Mouse (Mus musculus) heart, embryonic 15.5 days (tissue): ENCODE data around the gene Rab29. TPM values are rescaled to one million over a fixed set of nuclear protein-coding genes. Genes with fewer than 3 reads are reported as not detected.

ENCODE experiments used
- ATAC-seq: fragments of 200-750 bp; cut with Nextera tagmentation; replicated peaks from 2 replicates; pipeline ENCODE4 v1.8.0; 2017; ENCODE audit warnings: low read depth, moderate TSS enrichment; ENCODE audit not compliant: insufficient number of reproducible peaks, insufficient read depth, low FRiP score
- H3K27ac ChIP-seq: fragments of 300-500 bp; sonication (generic); 2 replicates; pipeline ENCODE4 v1.5.1; 2015; ENCODE audit warnings: mild to moderate bottlenecking, inconsistent platforms
- H3K27me3 ChIP-seq: fragments of 300-500 bp; sonication (generic); 2 replicates; pipeline ENCODE4 v1.6.1; 2015; ENCODE audit warnings: inconsistent platforms
- H3K36me3 ChIP-seq: fragments of 300-500 bp; sonication (generic); 2 replicates; pipeline ENCODE4 v1.6.1; 2015; ENCODE audit warnings: mild to moderate bottlenecking, inconsistent platforms
- H3K4me1 ChIP-seq: fragments of 300-500 bp; sonication (generic); replicated peaks from 2 replicates; pipeline ENCODE4 v1.6.1; 2015; ENCODE audit warnings: inconsistent platforms
- H3K4me2 ChIP-seq: fragments of 300-500 bp; sonication (generic); 2 replicates; pipeline ENCODE4 v1.6.1; 2015; ENCODE audit warnings: inconsistent platforms, mild to moderate bottlenecking, moderate library complexity
- H3K4me3 ChIP-seq: fragments of 300-500 bp; sonication (generic); 2 replicates; pipeline ENCODE4 v1.5.1; 2015; ENCODE audit warnings: mild to moderate bottlenecking, inconsistent platforms
- H3K9ac ChIP-seq: fragments of 300-500 bp; sonication (generic); 2 replicates; pipeline ENCODE4 v1.6.1; 2015; ENCODE audit warnings: mild to moderate bottlenecking, inconsistent platforms
- H3K9me3 ChIP-seq: fragments of 300-500 bp; sonication (generic); replicated peaks from 2 replicates; pipeline ENCODE4 v1.6.1; 2016; ENCODE audit warnings: inconsistent platforms
- WGBS: fragments of 180-500 bp; shearing (Covaris S2); methylation state at CpG from one replicate; pipeline ENCODE4 v1.1.7; 2015; ENCODE audit warnings: mixed read lengths; 5-methylcytosine and 5-hydroxymethylcytosine counted together
- polyA plus RNA-seq: library from polyadenylated mRNA; unstranded; fragments of >200 nt; fragmentation: Nextera tagmentation; extraction: Ambion mirVana; gene quantifications from 2 replicates; pipeline ENCODE4 v1.2.1, GENCODE M21; 2015

The Rab29 gene
- polyA plus RNA-seq, 1 experiment from 2014 or later = 17.3 TPM

GRCm38 (mm10) chr1:131866304-131866999 lies 572 bp upstream of the Rab29 start:
- peak overlapping the region; percentile 75 for H3K4me3 ChIP-seq
- WGBS = 69% methylated on average over 6 of the region's 6 CpGs
- no peak overlapping the region; the same call in 1 of the 2 replicates for H3K4me2 ChIP-seq
- no peaks in the 10 kb centered on the region for H3K36me3 ChIP-seq
- H3K27ac ChIP-seq = no peak overlapping the region
- H3K9me3 ChIP-seq = no peaks in the 10 kb centered on the region
- no peaks in the 10 kb centered on the region for H3K27me3 ChIP-seq
- no peak overlapping the region for H3K9ac ChIP-seq
- peaks cover 8% of the 10 kb centered on the region for H3K4me1 ChIP-seq
- ATAC-seq = no peak

- WGBS = 25% methylated on average over 10 of the region's 10 CpGs
- peaks cover 5% of the 10 kb centered on the region; the same call in 1 of the 2 replicates for H3K36me3 ChIP-seq
- peak overlapping the region; percentile 75 for H3K4me3 ChIP-seq
- H3K27ac ChIP-seq = no peak overlapping the region
- H3K9ac ChIP-seq = peak overlapping the region; percentile 66
- peaks cover 8% of the 10 kb centered on the region for H3K4me1 ChIP-seq
- no peak; the same call in 1 of the 2 replicates for ATAC-seq
- H3K4me2 ChIP-seq = peak overlapping the region; percentile 91
- no peaks in the 10 kb centered on the region for H3K27me3 ChIP-seq
- no peaks in the 10 kb centered on the region for H3K9me3 ChIP-seq
These were observed 894 bp downstream of the Rab29 start for GRCm38 (mm10) chr1:131867946-131868290.

DNA sequence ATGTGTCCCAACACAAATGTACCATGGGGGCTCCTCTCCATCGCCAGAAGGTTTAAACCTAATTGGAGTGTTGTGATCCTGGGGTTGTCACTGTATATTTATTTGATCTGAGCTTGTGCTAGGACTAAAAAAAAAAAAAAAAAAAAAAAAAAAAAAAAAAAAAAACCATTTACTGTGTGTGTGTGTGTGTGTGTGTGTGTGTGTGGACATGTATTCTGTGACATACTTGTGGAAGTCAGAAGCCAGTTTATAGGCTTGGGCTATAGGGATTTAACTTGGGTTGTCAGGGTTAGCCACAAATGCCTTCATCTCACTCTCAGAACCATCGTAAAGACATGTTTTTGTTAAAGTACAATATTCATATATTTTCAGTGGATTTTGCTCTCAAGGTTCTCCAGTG lies 2.5 kb downstream of the Rab29 start:
- Histone ChIP-seq H3K9me3 (no peaks in the 10 kb centered on the region), H3K4me3 (no peak overlapping the region), H3K9ac (no peak overlapping the region), H3K4me2 (no peak overlapping the region), H3K36me3 (peaks cover 5% of the 10 kb centered on the region; the same call in 1 of the 2 replicates), H3K27me3 (no peaks in the 10 kb centered on the region), H3K27ac (no peak overlapping the region), H3K4me1 (peaks cover 8% of the 10 kb centered on the region)
- 84% methylated on average over 2 of the region's 2 CpGs for WGBS
- no peak for ATAC-seq

GRCm38 (mm10) chr1:131872856-131873255 lies 5.8 kb downstream of the Rab29 start:
- Histone ChIP-seq H3K4me2 (no peak overlapping the region), H3K27me3 (no peaks in the 10 kb centered on the region), H3K4me1 (peaks cover 4% of the 10 kb centered on the region), H3K9ac (no peak overlapping the region), H3K36me3 (peaks cover 5% of the 10 kb centered on the region; the same call in 1 of the 2 replicates), H3K9me3 (no peaks in the 10 kb centered on the region), H3K4me3 (no peak overlapping the region), H3K27ac (no peak overlapping the region)
- 58% methylated on average over 1 of the region's 1 CpGs for WGBS
- no peak for ATAC-seq

DNA sequence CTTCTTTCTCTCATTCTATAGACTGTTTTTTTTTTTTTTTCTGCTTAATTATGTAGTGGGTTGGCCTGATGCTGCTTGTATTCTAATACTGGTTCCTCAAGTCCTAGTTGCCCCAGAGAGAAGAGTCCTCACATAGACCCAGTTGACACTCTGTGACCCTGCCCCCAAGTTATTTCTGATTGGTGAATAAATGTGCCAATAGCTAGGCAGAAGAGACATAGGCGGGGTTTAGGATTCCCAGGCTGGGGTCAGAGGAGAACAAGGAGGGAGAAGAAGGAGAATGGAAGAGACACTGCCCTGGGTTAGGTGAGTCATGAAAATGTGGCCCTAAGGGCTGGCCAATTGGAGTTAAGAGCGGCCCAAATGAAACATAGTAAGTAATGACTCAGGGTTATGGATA lies 12.8 kb downstream of the Rab29 start:
- no peak for ATAC-seq
- Histone ChIP-seq H3K4me1 (no peaks in the 10 kb centered on the region), H3K27ac (no peak overlapping the region), H3K36me3 (no peaks in the 10 kb centered on the region), H3K9me3 (no peaks in the 10 kb centered on the region), H3K4me2 (no peak overlapping the region), H3K9ac (no peak overlapping the region), H3K27me3 (no peaks in the 10 kb centered on the region), H3K4me3 (no peak overlapping the region)
- WGBS = 66% methylated on average over 2 of the region's 2 CpGs

GRCm38 (mm10) chr1:131882787-131883186 lies 15.8 kb downstream of the Rab29 start:
- ATAC-seq = no peak
- WGBS = 54% methylated on average over 2 of the region's 2 CpGs
- Histone ChIP-seq H3K4me3 (no peak overlapping the region), H3K4me2 (no peak overlapping the region), H3K9me3 (no peaks in the 10 kb centered on the region), H3K36me3 (no peaks in the 10 kb centered on the region), H3K27me3 (no peaks in the 10 kb centered on the region), H3K4me1 (no peaks in the 10 kb centered on the region), H3K27ac (no peak overlapping the region), H3K9ac (no peak overlapping the region)

DNA sequence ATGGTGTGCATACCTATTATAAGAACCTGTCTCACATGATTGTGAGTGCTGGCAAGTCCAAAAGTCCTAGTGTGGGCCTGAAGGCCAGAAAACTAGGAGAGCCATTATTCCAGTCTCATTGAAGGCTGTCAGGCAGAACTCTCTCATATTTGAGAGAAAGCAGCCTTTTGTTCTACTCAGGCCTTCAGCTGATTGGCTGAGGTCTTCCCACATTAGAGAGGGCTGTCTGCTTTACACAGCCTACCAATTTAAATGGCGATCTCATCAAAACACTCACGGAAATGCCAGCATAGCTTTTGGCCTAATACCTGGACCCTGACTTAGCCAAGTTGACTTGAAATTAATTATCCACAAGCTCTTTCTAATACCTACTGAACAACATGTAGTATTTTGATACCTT lies 19.1 kb downstream of the Rab29 start:
- Histone ChIP-seq H3K27ac (no peak overlapping the region), H3K4me2 (no peak overlapping the region), H3K27me3 (no peaks in the 10 kb centered on the region), H3K36me3 (no peaks in the 10 kb centered on the region), H3K4me3 (no peak overlapping the region), H3K4me1 (no peaks in the 10 kb centered on the region), H3K9ac (no peak overlapping the region), H3K9me3 (no peaks in the 10 kb centered on the region)
- WGBS = 66% methylated on average over 2 of the region's 2 CpGs
- no peak for ATAC-seq

DNA sequence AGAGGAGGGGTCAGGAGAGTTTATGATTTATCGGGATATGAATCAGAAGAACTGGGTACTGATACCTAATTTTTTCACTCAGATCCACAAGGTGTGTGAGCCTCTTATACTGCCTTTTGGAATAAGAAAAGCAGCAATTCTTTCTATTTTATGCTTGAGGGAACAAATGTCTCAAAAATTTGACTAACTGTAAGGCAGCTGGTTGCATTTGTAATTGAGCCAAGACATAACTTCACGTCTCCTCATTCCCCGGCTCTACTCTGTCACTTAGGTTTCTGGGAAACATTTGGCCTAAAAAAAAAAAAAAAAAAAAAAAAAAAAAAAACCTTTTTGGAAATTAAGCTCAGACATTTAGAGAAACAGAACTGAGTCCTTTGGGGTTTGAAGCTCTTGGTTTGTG lies 19.6 kb downstream of the Rab29 start:
- ATAC-seq = no peak
- Histone ChIP-seq H3K27ac (no peak overlapping the region), H3K4me2 (no peak overlapping the region), H3K27me3 (no peaks in the 10 kb centered on the region), H3K36me3 (no peaks in the 10 kb centered on the region), H3K9ac (no peak overlapping the region), H3K4me1 (no peaks in the 10 kb centered on the region), H3K4me3 (no peak overlapping the region), H3K9me3 (no peaks in the 10 kb centered on the region)
- 67% methylated on average over 3 of the region's 3 CpGs for WGBS

DNA sequence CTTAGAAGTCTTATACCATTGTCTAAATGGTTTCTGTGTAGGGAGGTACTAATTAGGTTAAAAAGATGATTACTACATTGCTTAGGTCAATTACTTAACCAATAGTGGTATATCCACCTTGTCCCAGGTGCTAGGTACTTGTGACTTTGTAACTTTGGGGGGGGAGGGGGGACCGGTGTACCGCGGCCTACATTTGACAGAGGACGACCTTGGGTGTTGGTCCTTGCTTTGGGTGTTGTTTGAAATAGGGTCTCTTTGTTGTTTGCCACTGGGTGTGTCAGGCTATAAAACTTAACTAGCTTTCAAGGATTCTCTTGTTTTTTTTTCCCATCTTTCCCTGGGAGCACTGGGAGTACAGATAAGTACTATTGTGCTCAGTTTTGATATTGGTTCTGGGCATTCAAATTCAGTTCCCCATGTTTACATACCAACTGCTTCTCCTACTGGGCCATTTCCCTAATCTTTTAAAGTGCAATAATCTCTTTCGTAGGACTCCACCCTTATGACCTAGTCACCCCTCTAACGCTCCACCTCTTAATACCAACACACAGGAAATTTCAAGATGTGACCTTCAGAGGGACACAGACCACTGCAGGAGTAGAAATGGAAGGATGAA lies 23.1 kb downstream of the Rab29 start:
- Histone ChIP-seq H3K4me3 (no peak overlapping the region), H3K27ac (no peak overlapping the region), H3K4me2 (no peak overlapping the region), H3K9me3 (no peaks in the 10 kb centered on the region), H3K27me3 (no peaks in the 10 kb centered on the region), H3K4me1 (no peaks in the 10 kb centered on the region), H3K36me3 (no peaks in the 10 kb centered on the region), H3K9ac (no peak overlapping the region)
- no peak for ATAC-seq
- 72% methylated on average over 6 of the region's 6 CpGs for WGBS

- no peaks in the 10 kb centered on the region for H3K9me3 ChIP-seq
- no peak overlapping the region for H3K4me2 ChIP-seq
- no peak overlapping the region for H3K27ac ChIP-seq
- H3K36me3 ChIP-seq = no peaks in the 10 kb centered on the region
- 75% methylated on average over 4 of the region's 4 CpGs for WGBS
- H3K4me1 ChIP-seq = no peaks in the 10 kb centered on the region
- H3K27me3 ChIP-seq = no peaks in the 10 kb centered on the region
- no peak overlapping the region for H3K4me3 ChIP-seq
- H3K9ac ChIP-seq = no peak overlapping the region
- no peak for ATAC-seq
These were observed 24.4 kb downstream of the Rab29 start for GRCm38 (mm10) chr1:131891436-131891835.

- Histone ChIP-seq H3K9me3 (no peaks in the 10 kb centered on the region), H3K27me3 (peaks cover 25% of the 10 kb centered on the region), H3K4me3 (no peak overlapping the region), H3K4me2 (no peak overlapping the region), H3K9ac (no peak overlapping the region), H3K27ac (no peak overlapping the region), H3K4me1 (no peaks in the 10 kb centered on the region), H3K36me3 (no peaks in the 10 kb centered on the region)
- no peak for ATAC-seq
- WGBS = 77% methylated on average over 4 of the region's 4 CpGs
These were observed 35.7 kb downstream of the Rab29 start for GRCm38 (mm10) chr1:131902679-131903078.

GRCm38 (mm10) chr1:131903251-131903650 lies 36.2 kb downstream of the Rab29 start:
- Histone ChIP-seq H3K4me1 (no peaks in the 10 kb centered on the region), H3K27ac (no peak overlapping the region), H3K4me3 (no peak overlapping the region), H3K36me3 (no peaks in the 10 kb centered on the region), H3K9ac (no peak overlapping the region), H3K9me3 (no peaks in the 10 kb centered on the region), H3K4me2 (no peak overlapping the region), H3K27me3 (peaks cover 30% of the 10 kb centered on the region)
- no peak for ATAC-seq
- 84% methylated on average over 7 of the region's 7 CpGs for WGBS
